Mouse (Mus musculus): Measurements from ENCODE around the gene Ret.

DNA sequence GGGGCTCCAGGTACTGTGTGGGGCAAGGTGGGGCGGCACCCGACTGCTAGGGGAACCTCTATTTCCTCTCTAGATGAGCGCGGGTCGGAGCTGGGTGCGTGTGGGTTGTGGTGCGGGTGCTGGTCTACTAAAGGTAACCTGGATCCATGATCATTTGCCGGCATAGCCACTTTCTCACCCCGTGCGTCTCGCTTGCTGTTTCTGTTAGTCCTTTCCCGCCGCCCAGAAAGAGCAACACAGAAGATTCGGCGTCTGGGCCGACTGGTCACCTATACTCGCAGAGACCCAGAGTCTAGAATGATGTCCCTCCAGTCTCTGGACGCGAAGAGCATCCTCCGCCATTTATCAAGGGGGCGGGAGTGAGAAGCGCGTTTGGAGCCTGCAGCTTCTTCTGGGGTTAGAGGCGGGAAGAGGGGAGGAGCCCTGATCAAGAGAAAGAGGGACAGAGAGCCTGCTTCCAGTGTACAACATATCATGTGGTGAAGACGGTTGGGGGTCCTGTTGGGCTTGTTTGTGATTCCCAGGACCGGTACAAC is at the start of gene Ret:
- TF ChIP-seq POLR2A (IDR thresholded peaks at IDR 0.05; ENCODE audit: borderline replicate concordance, extremely low read depth, insufficient read depth, insufficient read length, poor library complexity, severe bottlenecking) (no peak), CTCF (IDR thresholded peaks at IDR 0.05; ENCODE audit: borderline replicate concordance, extremely low read depth, insufficient read depth, insufficient read length) (no peak)
